Mouse (Mus musculus): ENCODE results near the gene Mcrip1.
"Not testable (repeated sequence)": the region's sequence is repeated elsewhere in the genome, so short reads cannot be mapped to it uniquely, and the experiment has no call there.

Gene Mcrip1

DNA sequence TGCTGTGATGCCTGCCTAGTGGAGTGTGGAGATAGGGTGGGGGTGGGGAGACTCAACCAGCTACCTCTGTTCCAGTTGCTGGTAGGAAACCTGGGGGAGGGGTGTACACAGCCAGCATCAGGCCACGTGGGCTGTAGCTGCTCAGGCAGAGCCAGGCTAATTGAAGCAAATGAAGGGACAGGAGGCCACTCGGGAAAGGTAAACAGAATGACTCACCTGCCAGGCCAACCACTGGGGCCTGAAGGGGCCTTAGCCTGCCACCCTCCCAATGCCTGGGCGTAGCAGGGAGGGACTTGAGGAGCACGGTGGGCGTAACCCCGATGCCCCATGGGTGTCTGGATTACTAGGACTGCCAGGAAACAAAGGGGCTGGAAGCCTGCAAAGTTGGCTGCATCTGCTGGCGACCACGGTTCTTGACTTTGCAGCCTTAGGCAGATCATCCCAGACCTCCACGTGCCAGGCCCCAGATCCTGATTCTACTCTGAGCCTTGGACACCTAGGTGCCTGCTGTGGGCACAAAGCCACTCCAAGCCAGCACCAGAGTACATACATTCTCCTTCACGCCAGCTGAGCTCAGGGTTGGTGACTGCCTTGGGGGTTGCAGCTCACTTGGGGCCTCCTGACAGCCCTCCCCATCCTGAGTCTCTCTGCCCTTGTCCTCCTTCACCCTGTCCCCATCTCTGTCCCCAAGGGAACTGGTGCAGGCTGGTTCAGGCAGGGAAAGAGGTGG lies 10.1 kb downstream of the Mcrip1 start:
- no peak for DNase-seq

DNA sequence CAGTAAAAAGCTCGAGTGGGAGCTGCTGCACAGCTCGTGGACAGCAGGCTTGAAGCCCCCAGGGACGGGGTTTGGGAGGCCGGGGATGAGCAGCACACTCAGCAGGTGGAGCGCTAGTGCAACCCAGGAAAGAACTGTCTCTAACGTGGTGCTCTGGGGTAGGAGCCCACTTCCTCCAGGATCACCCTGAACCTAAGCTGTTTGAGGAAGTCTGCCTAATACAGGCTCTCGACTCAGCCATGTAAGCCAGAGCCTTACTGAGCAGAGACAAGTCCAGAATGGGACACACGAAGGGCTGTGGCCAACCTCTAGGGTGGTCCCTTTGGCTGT lies 10.6 kb downstream of the Mcrip1 start:
- no peak for DNase-seq

DNA sequence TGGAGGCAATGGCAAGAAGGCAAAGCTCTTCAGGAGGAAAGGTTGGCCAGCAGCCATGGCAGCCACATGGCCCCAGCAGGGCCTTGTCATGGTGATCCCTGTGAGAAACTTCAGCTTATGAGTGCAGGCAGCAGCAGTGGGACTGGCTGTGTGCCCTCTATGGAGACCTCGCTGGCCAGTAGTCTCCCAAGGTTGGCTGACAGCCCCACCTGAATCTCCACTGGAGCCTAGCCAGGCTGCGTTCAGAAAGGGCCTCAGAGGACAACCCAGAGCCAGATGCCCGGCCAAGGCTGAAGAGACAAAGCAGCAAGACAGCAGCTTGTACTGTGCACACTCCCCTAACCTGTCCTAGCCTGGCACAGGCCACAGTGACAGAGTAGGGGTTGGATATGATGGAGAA lies 11.0 kb downstream of the Mcrip1 start:
- no peak for DNase-seq

GRCm38 (mm10) chr11:120535804-120536203 lies 13.7 kb downstream of the Mcrip1 start:
- DNase-seq, result no peak

GRCm38 (mm10) chr11:120535145-120535544 lies 14.4 kb downstream of the Mcrip1 start:
- DNase-seq, result no peak

GRCm38 (mm10) chr11:120534093-120534492 lies 15.4 kb downstream of the Mcrip1 start:
- DNase-seq, result no peak

- no peak for DNase-seq
Observed at GRCm38 (mm10) chr11:120531646-120532045, 17.9 kb downstream of the Mcrip1 start.

DNA sequence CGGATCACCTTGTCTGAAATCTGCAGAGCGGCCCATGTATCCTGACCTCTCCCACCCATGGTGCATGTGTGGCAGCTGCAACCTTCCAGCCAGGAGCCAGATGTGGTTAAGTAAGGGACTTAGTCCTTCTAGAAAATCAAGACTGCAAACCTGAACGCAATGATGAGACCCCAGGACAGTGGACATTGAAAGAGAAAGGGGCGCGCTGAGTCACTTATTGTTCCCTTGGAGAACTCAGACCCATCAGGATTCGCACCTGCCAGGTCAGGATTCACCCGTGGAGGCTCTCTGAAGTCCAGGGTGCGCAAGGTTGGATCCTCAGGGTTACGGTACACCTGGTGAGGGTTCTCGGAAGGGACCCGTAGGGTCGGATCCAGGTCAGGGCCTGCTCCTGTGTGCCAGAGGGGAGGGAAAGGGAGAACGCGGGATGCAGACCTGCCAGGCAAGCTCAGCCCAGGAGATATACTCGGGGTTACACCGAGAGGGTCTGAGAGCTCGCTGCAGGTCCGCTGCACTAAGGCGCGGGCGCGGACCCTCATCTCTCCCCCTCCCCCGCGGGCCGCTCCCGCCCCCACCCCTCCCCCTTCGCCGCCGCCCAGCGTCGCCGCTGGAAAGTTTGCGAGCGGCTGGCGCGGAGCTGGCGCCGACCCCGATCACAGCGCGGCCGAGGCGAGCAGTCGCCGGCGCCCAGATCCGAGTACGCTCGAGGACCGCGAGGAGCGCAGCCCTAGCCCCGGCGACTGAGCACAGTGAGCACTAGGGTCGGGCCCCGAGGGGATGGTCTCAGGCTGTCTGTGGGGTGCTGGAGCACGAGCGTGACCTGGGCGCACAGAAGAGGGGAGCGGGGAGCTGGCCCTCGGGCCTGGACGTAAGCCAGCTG lies 19.2 kb downstream of the Mcrip1 start, which contains the start of gene Gcgr:
TSS of gene Gcgr (plus strand) at position 615 of the 880 bp plus-strand sequence.
- no peak for DNase-seq

DNA sequence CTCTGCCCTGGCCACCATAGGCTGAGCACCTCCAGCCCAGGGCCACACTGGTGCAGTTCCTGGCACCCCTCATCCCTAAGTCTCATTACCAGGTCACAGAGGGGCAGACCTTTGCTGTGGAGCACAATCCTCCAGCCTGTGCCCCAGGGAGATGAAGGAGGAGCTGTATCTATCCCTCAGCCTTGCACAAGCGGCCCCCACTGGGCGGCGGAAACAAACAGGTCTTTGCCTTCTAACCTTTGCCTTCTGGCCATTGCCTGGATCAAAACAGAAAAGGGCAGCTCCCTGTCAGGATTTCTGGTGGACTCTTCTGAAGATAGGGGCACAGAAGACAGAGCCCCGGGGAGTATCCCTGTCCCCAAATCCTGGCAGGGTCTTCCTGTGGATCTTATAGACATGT lies 20.6 kb downstream of the Mcrip1 start:
- DNase-seq, result no peak

- DNase-seq, result no peak
Observed at GRCm38 (mm10) chr11:120527690-120528354, 21.7 kb downstream of the Mcrip1 start.

DNA sequence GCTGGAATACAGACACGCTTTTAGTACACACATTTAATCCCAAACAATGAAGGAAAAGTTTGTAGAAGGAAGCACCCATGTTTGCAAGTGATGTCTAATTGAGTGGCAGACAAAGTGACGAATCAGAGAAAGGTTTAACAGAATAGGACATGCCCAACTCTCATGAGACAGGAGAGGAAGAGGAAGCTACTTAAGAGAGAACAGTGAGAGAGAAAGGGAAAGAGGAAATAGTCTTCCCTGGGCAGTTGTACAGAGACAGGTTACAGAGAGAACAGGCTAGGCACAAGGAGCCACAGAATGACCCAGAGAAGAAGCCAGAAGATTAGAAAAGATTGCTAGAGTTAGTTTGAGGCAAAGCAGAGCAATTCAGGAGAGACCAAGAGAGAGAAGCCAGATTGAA lies 23.6 kb downstream of the Mcrip1 start:
- DNase-seq, result no peak

DNA sequence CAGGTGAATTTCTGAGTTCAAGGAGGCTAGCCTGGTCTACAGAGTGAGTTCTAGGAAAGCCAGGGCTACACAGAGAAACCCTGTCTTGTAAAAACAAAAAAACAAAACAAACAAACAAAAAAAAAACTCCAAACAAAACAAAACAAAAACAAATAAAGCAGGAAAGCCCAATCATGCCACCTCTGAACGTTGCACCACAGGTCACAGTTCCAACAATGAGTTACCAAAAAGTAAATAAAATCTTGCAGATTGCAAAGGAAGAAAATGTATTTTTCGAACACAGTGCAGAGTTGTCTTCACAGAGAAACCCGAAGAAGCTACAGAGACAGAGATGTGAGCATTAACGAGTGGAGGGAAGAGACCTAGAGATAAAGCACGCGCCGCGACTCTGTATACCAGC lies 26.9 kb downstream of the Mcrip1 start:
- DNase-seq, result no peak

DNA sequence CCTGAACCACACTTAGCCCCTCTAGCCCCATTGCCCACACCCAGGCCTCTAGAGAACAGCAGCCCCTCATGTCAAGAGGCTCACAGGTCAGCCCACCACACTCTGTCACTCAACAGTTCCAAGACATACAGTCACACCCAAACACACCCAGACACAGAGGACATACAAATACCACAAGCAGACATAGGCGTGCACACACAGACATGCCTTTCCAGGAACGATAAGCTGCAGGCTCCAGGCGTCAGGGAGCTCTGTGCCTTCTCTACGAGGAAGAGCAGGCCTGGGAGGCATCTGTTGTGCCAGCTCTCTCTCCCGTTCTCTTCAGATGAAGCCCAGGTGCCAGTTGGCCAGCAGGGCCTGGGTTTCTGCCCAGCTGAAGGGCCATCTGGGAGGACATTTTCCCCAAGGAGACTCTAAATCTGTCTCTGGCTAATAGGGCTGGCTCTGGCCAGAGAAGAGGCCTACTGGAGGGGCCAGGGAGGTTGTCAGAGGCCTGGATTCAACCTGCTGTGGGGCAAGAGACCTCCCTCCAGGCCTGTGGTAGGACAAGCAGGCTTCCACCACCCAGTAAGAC lies 28.5 kb downstream of the Mcrip1 start:
- DNase-seq, result no peak

GRCm38 (mm10) chr11:120520498-120520897 lies 29.0 kb downstream of the Mcrip1 start:
- no peak for DNase-seq

GRCm38 (mm10) chr11:120519738-120520137 lies 29.8 kb downstream of the Mcrip1 start:
- peak; percentile 34 for DNase-seq

DNA sequence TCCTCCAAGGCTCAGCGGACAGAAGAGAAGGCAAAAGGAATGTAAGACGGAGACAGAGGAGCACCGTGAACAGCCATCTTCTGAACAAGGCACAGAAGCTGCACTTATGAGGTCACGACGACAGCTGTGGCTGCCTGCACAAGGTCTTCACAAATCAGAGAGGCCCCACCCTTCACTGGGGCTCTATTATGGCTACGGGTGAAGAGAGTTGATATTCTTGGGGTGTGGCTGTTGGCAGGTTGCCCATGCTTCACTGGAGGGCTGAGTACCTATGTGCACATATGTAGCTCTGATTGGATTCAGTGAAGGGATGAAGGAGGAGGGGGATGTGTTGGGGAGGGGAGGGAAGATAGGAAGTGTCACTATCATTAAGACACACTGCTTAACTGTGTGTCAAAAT lies 31.0 kb downstream of the Mcrip1 start:
- no peak for DNase-seq

DNA sequence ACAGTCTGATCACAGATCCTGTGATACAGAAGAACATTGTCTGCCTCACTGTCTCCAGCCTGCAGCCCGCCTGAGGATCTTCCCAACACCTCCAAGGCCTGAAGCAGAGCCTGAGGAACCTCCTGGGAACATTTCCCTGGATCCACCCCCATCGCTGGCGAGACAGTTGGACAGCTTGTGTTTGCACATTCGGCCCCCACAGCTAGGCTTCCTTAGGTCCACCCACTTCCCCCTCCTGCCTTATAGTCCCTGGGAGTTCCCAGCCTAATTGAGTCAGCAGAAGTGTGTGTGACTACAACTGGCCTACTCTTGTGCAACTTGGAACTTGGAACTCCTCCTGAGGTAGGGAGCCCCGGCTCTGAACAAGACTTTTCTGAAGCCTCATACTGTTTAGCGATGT lies 31.5 kb downstream of the Mcrip1 start:
- peak; percentile 84 for DNase-seq

DNA sequence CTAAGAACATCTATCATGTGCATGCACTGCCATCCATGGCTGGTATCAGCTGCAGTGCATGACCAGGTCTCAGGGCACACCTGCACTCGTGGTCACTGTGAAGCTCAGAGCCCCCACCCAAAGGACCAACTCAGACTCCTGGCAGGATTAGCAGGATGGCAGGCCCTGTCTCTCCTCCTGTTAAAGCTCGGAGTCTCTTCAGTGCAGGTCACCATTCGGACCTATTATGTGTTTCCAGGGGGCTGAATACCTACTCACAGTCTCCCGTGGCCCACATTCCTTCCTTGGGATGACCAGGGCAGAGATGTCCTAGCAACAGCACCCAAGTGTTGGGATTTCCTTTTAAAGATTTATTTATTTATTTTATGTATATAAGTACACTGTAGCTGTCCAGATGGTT lies 32.4 kb downstream of the Mcrip1 start:
- DNase-seq, result no peak

DNA sequence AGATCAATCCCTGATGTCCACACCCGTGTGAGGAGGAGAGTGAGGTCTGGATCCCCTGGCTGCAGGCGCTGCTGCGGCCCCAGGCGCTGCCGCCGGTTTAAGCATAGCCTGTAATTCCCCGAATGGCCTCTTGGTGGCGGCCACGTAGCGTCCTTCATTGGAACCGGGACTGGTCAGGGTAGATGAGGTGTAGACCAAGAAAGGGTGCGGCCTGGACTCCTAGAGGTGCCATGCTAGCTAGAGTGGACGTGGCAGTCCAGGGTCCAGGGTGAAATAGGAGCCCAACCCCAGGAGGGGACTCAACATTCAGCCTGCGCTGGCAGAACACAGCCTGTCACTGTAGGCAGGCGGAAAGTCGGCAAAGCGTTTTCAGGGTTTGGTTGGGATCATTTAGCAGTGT lies 33.9 kb downstream of the Mcrip1 start:
- DNase-seq, result peak; percentile 67

DNA sequence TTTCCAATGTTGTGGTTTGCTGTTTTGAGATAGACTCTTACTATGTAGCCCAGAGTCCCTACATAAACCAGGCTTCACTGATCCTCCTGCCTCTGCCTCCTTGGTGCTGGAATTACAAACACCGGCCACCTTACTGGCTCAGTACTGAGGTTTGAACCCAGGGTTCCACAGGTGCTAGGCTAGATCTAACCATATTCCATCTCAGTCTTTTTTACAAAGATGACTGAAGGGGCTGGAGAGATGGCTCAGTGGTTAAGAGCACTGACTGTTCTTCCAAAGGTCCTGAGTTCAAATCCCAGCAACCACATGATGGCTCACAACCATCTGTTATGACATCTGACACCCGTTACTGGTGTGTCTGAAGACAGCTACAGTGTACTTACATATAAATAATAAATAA lies 35.3 kb downstream of the Mcrip1 start:
- DNase-seq, result not testable (repeated sequence)

- no peak for DNase-seq
Observed at GRCm38 (mm10) chr11:120512790-120513453, 36.6 kb downstream of the Mcrip1 start.

- no peak for DNase-seq
Observed at GRCm38 (mm10) chr11:120510375-120511030, 39.0 kb downstream of the Mcrip1 start.
